Mouse (Mus musculus) stomach, embryonic 16.5 days (tissue): Measurements from ENCODE around the gene Parvb. TPM values are rescaled to one million over a fixed set of nuclear protein-coding genes. Genes with fewer than 3 reads are reported as not detected.

Experiments
- ATAC-seq: fragments of 200-750 bp; cut with Nextera tagmentation; 2 replicates; pipeline ENCODE4 v1.8.0; 2017; ENCODE audit warnings: moderate number of reproducible peaks, moderate TSS enrichment; ENCODE audit not compliant: insufficient read depth, low FRiP score
- H3K27ac ChIP-seq: fragments of 300-500 bp; sonication (generic); 2 replicates; pipeline ENCODE4 v1.5.1; 2014; ENCODE audit warnings: low read length
- H3K27me3 ChIP-seq: fragments of 300-500 bp; sonication (generic); 2 replicates; pipeline ENCODE4 v1.6.1; 2014; ENCODE audit warnings: low read length, control low read depth, mixed read lengths; ENCODE audit not compliant: control insufficient read depth, insufficient read depth
- H3K36me3 ChIP-seq: fragments of 300-500 bp; sonication (generic); 2 replicates; pipeline ENCODE4 v1.6.1; 2014; ENCODE audit warnings: low read length; ENCODE audit not compliant: control insufficient read depth, insufficient read depth
- H3K4me1 ChIP-seq: fragments of 300-500 bp; sonication (generic); 2 replicates; pipeline ENCODE4 v1.6.1; 2014; ENCODE audit warnings: low read length, control low read depth, mixed read lengths; ENCODE audit not compliant: control insufficient read depth, insufficient read depth
- H3K4me2 ChIP-seq: fragments of 300-500 bp; sonication (generic); 2 replicates; pipeline ENCODE4 v1.6.1; 2014; ENCODE audit warnings: low read depth, low read length, mixed read lengths
- H3K4me3 ChIP-seq: fragments of 300-500 bp; sonication (generic); replicated peaks from 2 replicates; pipeline ENCODE4 v1.5.1; 2014; ENCODE audit warnings: mild to moderate bottlenecking, low read length
- H3K9ac ChIP-seq: fragments of 300-500 bp; sonication (generic); 2 replicates; pipeline ENCODE4 v1.6.1; 2014; ENCODE audit warnings: low read length
- H3K9me3 ChIP-seq: fragments of 300-500 bp; sonication (generic); replicated peaks from 2 replicates; pipeline ENCODE4 v1.6.1; 2016; ENCODE audit warnings: low read length, control low read depth; ENCODE audit not compliant: control insufficient read depth
- WGBS: fragments of 180-500 bp; shearing (Covaris S2); extraction: QIAGEN DNeasy Blood & Tissue Kit; methylation state at CpG from one replicate; pipeline ENCODE4 v1.1.7; 2014; 5-methylcytosine and 5-hydroxymethylcytosine counted together
- polyA plus RNA-seq: library from polyadenylated mRNA; unstranded; fragments of >200 nt; fragmentation: Nextera tagmentation; extraction: Ambion mirVana; gene quantifications from 2 replicates; pipeline ENCODE4 v1.2.1, GENCODE M21; 2015

Parvb gene
- polyA plus RNA-seq, 1 experiment from 2014 or later, result 3.2 TPM

GRCm38 (mm10) chr15:84207327-84207726 lies 24.5 kb upstream of the Parvb start:
- ATAC-seq, result no peak
- H3K9me3 ChIP-seq, result no peaks in the 10 kb centered on the region
- H3K4me2 ChIP-seq, result no peak overlapping the region
- H3K4me3 ChIP-seq, result no peak overlapping the region
- 0 out of 2 replicates have a peak, but pooled peaks cover under 1% of the 10 kb centered on the region for H3K4me1 ChIP-seq
- WGBS, result 93% methylated on average over 4 of the region's 4 CpGs
- H3K9ac ChIP-seq, result no peak overlapping the region
- H3K27ac ChIP-seq, result no peak overlapping the region
- H3K27me3 ChIP-seq, result no peaks in the 10 kb centered on the region
- H3K36me3 ChIP-seq, result peaks cover 40% of the 10 kb centered on the region

DNA sequence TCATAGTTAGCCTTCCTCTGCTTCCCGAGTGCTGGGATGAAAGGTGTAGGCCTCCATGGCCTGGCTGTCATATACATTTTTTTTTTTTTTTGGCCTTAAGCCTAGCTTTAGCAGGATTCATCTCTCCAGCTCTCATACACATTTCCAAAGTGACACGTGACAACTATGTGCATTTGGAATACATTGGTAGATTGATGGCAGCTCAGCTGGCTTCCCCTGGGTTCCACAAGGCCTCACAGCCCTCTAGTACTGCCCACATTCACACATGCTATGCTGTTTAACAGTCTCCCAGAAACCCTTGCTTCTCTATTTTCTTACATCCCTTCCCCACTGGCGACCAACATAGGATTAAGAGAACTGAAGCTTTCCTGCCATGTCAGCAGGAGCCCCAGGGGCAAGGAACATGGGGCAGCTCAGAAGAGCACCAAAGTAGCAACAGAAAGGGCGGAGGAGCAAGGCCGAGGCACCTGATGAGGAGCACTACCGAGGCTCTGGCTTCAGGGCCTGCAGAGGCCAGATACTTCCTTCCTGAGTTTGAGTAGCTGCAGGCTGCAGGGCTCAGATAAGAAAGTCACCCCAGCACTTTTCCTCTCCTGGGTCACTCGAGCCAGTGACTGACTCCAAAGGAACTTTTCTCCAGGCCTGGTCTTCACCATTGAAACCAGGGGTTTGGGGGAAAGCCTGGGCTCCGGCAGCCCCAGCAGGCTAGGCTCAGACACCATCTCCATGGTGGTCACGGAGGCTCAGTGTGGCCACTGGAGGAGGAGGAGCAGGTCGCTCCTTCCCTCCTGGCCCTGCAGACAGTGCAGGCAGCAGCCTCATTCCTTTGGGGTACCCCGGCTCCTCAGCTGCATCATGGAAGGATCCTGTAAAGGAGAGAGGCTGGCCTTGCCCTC lies 22.1 kb upstream of the Parvb start:
- 80% methylated on average over 11 of the region's 11 CpGs for WGBS
- Histone ChIP-seq H3K27me3 (no peaks in the 10 kb centered on the region), H3K4me3 (no peak overlapping the region), H3K9me3 (no peaks in the 10 kb centered on the region), H3K4me1 (0 out of 2 replicates have a peak, but pooled peaks cover 3% of the 10 kb centered on the region), H3K27ac (no peak overlapping the region), H3K9ac (no peak overlapping the region), H3K4me2 (no peak overlapping the region), H3K36me3 (peaks cover 32% of the 10 kb centered on the region)
- peak; percentile 11; the same call in 1 of the 2 replicates for ATAC-seq

- Histone ChIP-seq H3K4me3 (no peak overlapping the region), H3K27me3 (no peaks in the 10 kb centered on the region), H3K9me3 (no peaks in the 10 kb centered on the region), H3K4me1 (0 out of 2 replicates have a peak, but pooled peaks cover 3% of the 10 kb centered on the region), H3K4me2 (no peak overlapping the region), H3K36me3 (peaks cover 32% of the 10 kb centered on the region), H3K9ac (no peak overlapping the region), H3K27ac (no peak overlapping the region)
- WGBS, result 93% methylated on average over 13 of the region's 13 CpGs
- no peak for ATAC-seq
Measured at GRCm38 (mm10) chr15:84210461-84210860, 21.4 kb upstream of the Parvb start.

DNA sequence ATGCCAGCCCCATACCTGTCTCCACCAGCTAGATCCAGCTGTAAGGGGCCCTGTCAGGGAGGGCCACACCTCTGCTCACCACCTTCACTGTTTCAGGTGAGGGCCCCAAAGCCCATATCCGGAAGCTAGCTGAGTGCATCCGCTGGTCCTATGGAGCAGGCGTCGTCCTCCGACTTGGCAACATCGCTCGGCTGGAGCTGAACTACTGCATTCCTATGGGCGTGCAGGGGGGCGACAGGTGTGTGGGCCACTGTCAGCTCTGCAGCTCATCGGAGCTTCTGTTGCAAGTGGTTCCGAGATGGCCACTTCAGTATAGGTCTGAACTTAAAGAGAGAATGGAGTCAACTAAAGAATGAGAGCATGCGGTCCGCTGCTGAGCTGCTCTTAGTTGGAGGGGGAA lies 20.9 kb upstream of the Parvb start:
- Histone ChIP-seq H3K4me2 (no peak overlapping the region), H3K9me3 (no peaks in the 10 kb centered on the region), H3K27ac (no peak overlapping the region), H3K27me3 (no peaks in the 10 kb centered on the region), H3K36me3 (peaks cover 30% of the 10 kb centered on the region), H3K9ac (no peak overlapping the region), H3K4me1 (0 out of 2 replicates have a peak, but pooled peaks cover 3% of the 10 kb centered on the region), H3K4me3 (no peak overlapping the region)
- ATAC-seq, result no peak
- WGBS, result 88% methylated on average over 13 of the region's 13 CpGs

GRCm38 (mm10) chr15:84211564-84211963 lies 20.3 kb upstream of the Parvb start:
- 74% methylated on average over 4 of the region's 4 CpGs for WGBS
- H3K9me3 ChIP-seq, result no peaks in the 10 kb centered on the region
- ATAC-seq, result no peak

GRCm38 (mm10) chr15:84212031-84212755 lies 19.6 kb upstream of the Parvb start:
- Histone ChIP-seq H3K36me3 (peaks cover 19% of the 10 kb centered on the region; the same call in 1 of the 2 replicates), H3K4me2 (no peak overlapping the region), H3K27ac (no peak overlapping the region), H3K4me3 (no peak overlapping the region), H3K9me3 (no peaks in the 10 kb centered on the region), H3K4me1 (peaks cover 8% of the 10 kb centered on the region), H3K27me3 (no peaks in the 10 kb centered on the region), H3K9ac (no peak overlapping the region)
- ATAC-seq, result peak; percentile 34; the same call in 1 of the 2 replicates
- WGBS, result 47% methylated on average over 6 of the region's 6 CpGs

More at GRCm38 (mm10) chr15:84211564-84211963, 20.3 kb upstream of the Parvb start:
- Histone ChIP-seq H3K4me1 (peaks cover 7% of the 10 kb centered on the region), H3K4me3 (no peak overlapping the region), H3K36me3 (peaks cover 24% of the 10 kb centered on the region), H3K4me2 (no peak overlapping the region), H3K27me3 (no peaks in the 10 kb centered on the region), H3K9ac (no peak overlapping the region), H3K27ac (no peak overlapping the region)

GRCm38 (mm10) chr15:84212756-84213105 lies 19.1 kb upstream of the Parvb start:
- H3K9me3 ChIP-seq, result no peaks in the 10 kb centered on the region
- H3K4me1 ChIP-seq, result peaks cover 8% of the 10 kb centered on the region
- H3K4me3 ChIP-seq, result no peak overlapping the region
- H3K27me3 ChIP-seq, result no peaks in the 10 kb centered on the region
- no peak overlapping the region for H3K4me2 ChIP-seq
- peaks cover 19% of the 10 kb centered on the region; the same call in 1 of the 2 replicates for H3K36me3 ChIP-seq
- no peak overlapping the region for H3K9ac ChIP-seq
- WGBS, result 90% methylated on average over 2 of the region's 2 CpGs
- H3K27ac ChIP-seq, result no peak overlapping the region
- ATAC-seq, result no peak

- ATAC-seq, result no peak
- 93% methylated on average over 6 of the region's 6 CpGs for WGBS
- no peak overlapping the region for H3K27ac ChIP-seq
- H3K4me1 ChIP-seq, result peaks cover 10% of the 10 kb centered on the region
- H3K9ac ChIP-seq, result no peak overlapping the region
- no peak overlapping the region for H3K4me2 ChIP-seq
- no peaks in the 10 kb centered on the region for H3K27me3 ChIP-seq
- H3K4me3 ChIP-seq, result no peak overlapping the region
- H3K9me3 ChIP-seq, result no peaks in the 10 kb centered on the region
- peaks cover 19% of the 10 kb centered on the region; the same call in 1 of the 2 replicates for H3K36me3 ChIP-seq
Measured at GRCm38 (mm10) chr15:84213162-84213739, 18.6 kb upstream of the Parvb start.
